Mouse (Mus musculus) frontal cortex, adult 2 months (tissue): ENCODE measurements at regions not wholly inside any gene's neighbourhood (a gene's known extent, or its start where the extent isn't known, plus 50 kb on each side); places are given as distances from the start of the nearest gene placed in this dataset.

Experiments used
- DNase-seq, 2 experiments: peaks; one replicate each; pipeline ENCODE4 v3.0.0; 2022; ENCODE audit warnings: low spot score in 1 of 2; ENCODE audit errors: extremely low spot score in 1 of 2

- no peak for DNase-seq
These were observed 89.0 kb upstream of the Tmem150c start for GRCm38 (mm10) chr5:100248611-100249010.

DNA sequence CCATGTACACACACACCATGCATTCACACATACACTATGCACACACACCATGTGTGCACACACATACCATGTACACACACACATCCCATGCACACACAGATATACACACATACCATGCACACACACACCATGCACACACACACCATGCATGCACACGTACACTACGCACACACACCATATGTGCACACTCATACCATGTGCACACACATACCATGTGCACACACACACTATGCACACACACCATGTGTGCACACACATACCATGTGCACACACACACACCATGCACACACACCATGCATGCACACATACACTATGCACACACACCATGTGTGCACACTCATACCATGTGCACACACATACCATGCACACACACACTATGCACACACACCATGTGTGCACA, 87.1 kb upstream of the Tmem150c start:
- no peak for DNase-seq

- no peak for DNase-seq
These were observed 85.2 kb upstream of the Tmem150c start for GRCm38 (mm10) chr5:100244811-100245210.

DNA sequence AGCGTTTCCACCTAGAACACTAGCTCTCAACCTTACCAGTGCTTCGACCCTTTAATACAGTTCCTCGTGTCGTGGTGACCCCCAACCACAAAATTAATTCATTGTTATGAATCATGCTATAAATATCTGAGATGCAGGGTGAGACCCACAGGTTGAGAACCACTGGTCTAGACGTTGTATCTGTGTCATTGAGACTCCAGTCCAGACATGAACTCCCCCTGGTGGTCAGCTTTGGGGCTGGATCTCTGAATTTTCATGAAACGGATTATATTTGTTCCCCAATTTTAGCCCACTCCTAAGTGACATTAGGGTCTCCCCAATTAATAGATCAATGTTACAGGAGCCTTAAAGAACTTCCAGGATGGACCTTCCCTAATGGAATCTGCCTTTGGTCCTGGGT, 81.3 kb upstream of the Tmem150c start:
- DNase-seq, result peak in 1 of 2 experiments; percentile 74

- DNase-seq, result no peak
These were observed 80.0 kb upstream of the Tmem150c start for GRCm38 (mm10) chr5:100239632-100240031.

GRCm38 (mm10) chr5:100238287-100239036, 78.9 kb upstream of the Tmem150c start:
- no peak for DNase-seq

DNA sequence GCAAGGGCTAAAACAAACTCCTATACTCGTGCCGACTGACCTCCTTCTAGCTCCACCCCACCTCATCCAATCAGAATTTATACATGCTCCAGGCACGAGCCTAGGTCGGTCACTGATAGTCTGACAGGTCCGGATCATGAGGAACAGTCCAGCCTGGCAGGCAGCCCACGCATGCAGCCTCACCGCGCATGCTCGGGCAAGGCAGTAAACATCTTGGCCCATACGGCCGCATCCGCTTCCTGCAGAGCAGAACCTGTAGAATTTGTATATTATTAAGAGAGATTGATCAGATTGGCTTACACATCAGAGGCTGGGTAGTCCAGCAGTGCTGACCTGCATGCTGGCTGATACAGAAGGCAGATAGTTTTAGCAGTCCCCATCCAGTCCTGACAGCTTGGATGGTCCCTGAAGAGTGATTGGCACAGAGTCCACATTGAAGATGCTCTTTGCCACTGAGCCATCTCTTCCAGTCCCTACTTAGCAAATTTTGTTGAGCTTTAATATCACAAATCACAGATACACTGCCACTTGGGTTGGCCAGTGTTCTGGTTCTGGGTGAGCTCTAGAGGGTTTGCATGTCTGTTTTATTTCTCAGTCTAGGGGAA, 78.2 kb upstream of the Tmem150c start:
- no peak for DNase-seq

DNA sequence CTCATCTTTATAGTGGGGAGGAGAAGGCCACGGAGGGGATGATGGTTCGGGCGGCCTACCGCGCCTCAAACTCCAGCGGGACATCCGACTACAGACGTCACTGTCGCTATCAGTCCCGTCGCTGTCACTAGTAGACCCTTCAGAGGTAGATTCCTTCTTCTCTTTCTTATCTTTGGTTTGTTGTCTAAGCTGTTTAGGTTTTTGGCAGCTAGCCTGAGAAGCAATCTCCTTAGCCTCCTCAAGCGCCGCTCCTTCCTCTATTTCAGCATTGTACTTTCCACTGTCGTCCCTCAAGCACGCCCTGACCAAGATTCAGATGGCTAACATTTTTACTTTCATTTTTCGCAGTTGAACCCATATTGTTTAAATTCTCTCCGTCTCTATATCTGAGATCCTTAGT, 76.7 kb upstream of the Tmem150c start:
- DNase-seq, result no peak

DNA sequence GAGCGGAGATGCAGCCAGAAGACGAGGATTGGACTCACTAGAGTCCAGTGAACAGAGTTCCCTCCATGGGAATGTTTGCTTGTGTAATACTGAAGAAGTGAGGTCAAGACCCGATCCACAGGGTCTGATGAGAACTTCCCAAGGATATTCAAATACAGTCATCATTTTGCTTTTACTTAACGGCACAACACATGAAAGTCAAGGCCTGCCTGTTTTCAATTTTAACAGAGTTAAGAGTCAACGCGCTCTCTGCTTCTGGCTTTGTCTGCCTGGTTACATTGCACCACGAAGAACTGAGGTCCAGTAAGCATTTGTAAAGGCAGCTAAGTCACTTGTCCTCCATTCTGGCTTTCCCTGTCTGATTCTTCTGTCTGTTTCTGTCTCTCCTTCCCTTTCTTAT, 72.5 kb upstream of the Tmem150c start:
- DNase-seq, result no peak

DNA sequence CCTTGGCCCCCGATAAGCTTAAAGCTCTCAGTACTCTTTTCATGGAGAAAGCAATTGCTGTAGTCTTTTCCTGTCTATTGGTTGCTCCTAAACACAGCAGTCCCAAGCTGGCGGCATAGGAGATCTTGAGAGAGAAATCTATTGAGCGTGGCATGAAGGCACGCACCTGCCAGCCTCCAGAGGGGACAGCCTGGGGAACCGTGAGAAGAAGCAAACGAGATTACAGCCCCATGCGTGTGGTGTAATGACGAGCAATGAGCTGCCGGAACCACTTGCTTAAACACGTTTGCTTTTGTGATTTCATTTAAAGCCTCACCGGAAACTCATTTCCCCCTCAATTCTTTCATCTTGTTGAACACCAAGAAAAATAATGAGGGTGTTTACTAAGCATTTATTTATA, 72.0 kb upstream of the Tmem150c start:
- no peak for DNase-seq

DNA sequence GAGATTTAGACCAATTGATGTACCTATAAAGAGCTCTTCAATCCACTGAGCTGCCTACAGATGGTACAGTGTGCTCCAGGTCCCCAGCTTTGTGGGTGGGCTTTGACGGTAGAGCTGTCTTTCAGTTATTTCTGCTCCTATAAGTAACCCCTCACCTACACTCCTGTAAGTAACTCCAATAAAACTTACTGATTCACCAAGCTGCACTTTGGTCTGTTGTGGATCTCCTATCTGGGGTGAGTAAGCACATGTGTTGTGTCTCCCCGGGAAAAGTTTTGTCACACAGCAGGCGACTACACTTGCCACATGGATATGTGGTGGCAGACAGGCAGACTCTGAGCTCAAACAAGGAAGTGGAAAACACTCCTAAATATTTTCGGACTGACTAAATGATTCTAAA, 70.4 kb upstream of the Tmem150c start:
- DNase-seq, result no peak

- no peak for DNase-seq
These were observed 68.3 kb upstream of the Tmem150c start for GRCm38 (mm10) chr5:100227888-100228287.

- no peak for DNase-seq
These were observed 67.1 kb upstream of the Tmem150c start for GRCm38 (mm10) chr5:100226571-100227235.

- DNase-seq, result no peak
These were observed 65.9 kb upstream of the Tmem150c start for GRCm38 (mm10) chr5:100225491-100225890.

GRCm38 (mm10) chr5:100224773-100225363, 65.3 kb upstream of the Tmem150c start:
- no peak for DNase-seq

DNA sequence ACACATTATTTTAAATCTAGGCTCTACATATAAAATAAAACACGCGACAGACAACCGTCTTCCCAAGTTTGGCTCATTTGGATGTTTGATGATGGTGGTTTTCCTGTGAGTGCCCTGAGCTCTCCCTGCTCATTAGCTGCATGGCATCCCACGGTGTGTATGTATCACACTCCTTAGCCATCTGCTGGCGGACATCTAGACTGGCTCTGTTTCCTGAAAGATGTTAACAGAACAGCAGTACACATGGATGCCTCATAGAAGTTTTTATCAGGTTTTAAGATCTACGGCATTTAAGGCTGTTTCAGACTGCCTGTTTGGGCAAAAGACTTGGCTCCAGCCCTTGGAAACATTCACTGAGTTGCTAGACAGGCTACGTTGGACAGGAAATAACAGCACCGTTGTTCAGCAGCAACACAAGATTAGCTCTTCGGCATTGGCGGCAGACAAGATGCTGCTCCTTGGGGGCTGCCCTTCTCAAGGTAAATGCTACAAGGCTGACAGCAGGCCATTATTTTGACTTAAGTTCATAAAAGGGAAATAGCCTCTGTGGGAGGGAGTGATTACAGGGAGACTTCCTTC, 61.5 kb upstream of the Tmem150c start:
- DNase-seq, result no peak

GRCm38 (mm10) chr5:100220320-100220719, 60.7 kb upstream of the Tmem150c start:
- no peak for DNase-seq

- no peak for DNase-seq
These were observed 58.7 kb upstream of the Tmem150c start for GRCm38 (mm10) chr5:100218256-100218851.

DNA sequence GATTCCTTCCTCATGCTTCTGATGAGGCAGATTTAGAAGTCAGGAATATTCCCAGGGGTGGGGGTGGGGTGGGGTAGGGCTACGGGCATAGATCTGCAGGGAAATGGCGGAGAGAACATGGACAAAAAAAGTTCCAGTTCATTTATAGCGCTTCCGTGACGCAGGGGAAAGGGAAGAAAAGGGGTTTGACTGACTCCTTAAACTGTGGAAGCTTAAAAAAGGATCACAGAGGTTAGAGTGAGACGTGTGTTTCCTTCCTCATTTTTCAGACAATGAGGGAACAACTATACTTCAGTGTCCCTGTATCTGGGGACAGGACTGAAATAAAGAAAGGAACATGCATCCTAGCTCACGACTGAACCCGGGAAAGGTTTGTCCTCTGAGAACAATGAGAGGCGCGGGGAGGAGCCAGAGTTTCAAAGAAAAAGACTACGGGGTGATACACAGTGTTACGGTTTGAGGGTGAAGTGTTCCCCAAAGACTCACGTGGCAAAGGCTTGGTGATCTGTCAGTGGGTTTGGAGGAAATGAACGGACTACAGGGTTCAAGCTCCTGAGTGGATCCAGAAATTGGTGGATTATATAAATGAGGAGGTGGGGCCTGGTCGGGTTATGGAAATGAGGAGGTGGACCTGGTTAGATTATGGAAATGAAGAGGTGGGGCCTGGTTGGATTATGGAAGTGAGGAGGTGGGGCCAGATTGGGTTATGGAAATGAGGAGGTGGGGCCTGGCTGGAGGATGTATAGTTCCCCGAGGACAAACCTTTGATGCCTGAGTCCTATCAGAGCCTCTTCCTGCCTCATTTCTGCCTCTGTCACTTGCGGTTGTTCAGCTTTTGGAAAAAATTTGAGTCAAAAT, 57.8 kb upstream of the Tmem150c start:
- DNase-seq, result no peak

- DNase-seq, result no peak
These were observed 54.3 kb upstream of the Tmem150c start for GRCm38 (mm10) chr5:100213901-100214300.
